10 mouse cellular contexts compared by ENCODE assay signal in the genomic region with DNA sequence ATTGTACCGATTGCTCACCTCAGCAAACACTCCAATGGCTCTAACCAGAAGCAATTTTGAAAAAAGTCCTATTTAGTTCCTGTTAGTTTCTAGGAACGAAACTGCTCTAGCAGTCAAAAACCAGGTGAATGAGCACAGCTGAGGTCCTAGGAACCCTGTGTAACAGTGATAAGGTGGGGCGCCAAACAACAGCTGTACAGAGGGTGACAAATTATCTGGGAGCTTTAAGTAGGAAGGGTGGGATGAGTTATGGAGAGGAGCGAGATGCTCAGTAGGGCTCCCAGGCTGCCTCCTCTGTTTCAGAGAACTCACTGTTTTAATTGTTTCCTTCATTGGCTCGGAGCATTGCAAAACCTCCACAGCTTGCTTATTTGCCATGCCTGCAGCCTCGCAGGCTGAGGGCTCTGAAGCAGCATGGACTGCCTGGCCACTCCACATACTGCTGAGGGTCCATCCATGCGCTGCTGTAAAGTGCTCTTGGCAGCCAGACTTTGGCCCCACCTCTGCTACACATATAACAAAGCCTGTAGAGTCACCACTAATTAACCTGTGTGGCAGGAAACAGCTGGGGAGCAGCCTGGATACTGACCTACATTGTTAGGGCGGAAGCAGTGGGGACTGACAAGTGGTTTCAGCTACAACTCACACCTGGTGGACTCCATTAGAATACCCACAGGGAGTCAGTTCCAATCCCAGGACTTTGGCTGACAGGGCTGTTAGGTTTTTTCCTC. TPM values are rescaled to one million over a fixed set of nuclear protein-coding genes. Genes with fewer than 3 reads are reported as not detected.
DNase-seq lines count a peak whose midpoint lies in the region; ATAC-seq and TF ChIP-seq lines count a peak whose summit lies in the region.
"Had no signal": no experiment of that assay in that cellular context is flagged by ENCODE, and none has a peak within 500 bp of the region (broad histone marks: within the 10 kb centered on the region; RNA-seq: fewer than 3 reads in every experiment).

No protein-coding gene starts in this region.

- no peak overlapping the region for H3K4me3 ChIP-seq in kidney, postnatal 0 days (replicated peaks; ENCODE audit: low read depth, low read length)
- no peak overlapping the region for H3K4me3 ChIP-seq in intestine, embryonic 16.5 days (ENCODE audit: low read length)
- H3K4me3 ChIP-seq in stomach, embryonic 16.5 days (replicated peaks; ENCODE audit: low read length), result no peak overlapping the region
- H3K4me3 ChIP-seq: myocyte had no signal

- 53% methylated on average over 8 of the region's 8 CpGs for WGBS in kidney, postnatal 0 days
- WGBS in intestine, embryonic 16.5 days, result 57% methylated on average over 8 of the region's 8 CpGs
- WGBS in stomach, embryonic 16.5 days, result 54% methylated on average over 8 of the region's 8 CpGs

- TF ChIP-seq CTCF in kidney, postnatal 0 days (IDR thresholded peaks at IDR 0.05; ENCODE audit: low read depth), result no peak

- H3K4me2 ChIP-seq in kidney, postnatal 0 days (ENCODE audit: low read length), result no peak overlapping the region
- H3K4me2 ChIP-seq in intestine, embryonic 16.5 days (ENCODE audit: low read depth, low read length), result no peak overlapping the region
- no peak overlapping the region for H3K4me2 ChIP-seq in stomach, embryonic 16.5 days (ENCODE audit: low read depth, low read length)

- DNase-seq in kidney, postnatal 0 days (ENCODE audit: low spot score), result peak; percentile 49
- DNase-seq in kidney, adult 18-20 months, result no peak
- DNase-seq in T-cell, adult 2 months (ENCODE audit: low spot score), result no peak
- DNase-seq in layer of hippocampus, adult 11-12 months (ENCODE audit: low spot score), result no peak
- DNase-seq: spleen, adult 18-20 months had no signal

- ATAC-seq in kidney, postnatal 0 days (replicated peaks; ENCODE audit: low FRiP score, low read depth), result peak; percentile 91
- 0 out of 2 replicates have a peak, but pooled peaks have one; percentile 18 for ATAC-seq in common myeloid progenitor, adult 5-6 weeks (replicated peaks; ENCODE audit: low read depth, poor library complexity, severe bottlenecking)
- ATAC-seq in intestine, embryonic 16.5 days, result peak; percentile 94
- ATAC-seq in stomach, embryonic 16.5 days (ENCODE audit: insufficient read depth, low FRiP score), result peak; percentile 90

- H3K36me3 ChIP-seq in kidney, postnatal 0 days (ENCODE audit: insufficient read depth, low read length), result peaks cover 8% of the 10 kb centered on the region; the same call in 1 of the 2 replicates
- H3K36me3 ChIP-seq in intestine, embryonic 16.5 days (ENCODE audit: control insufficient read depth, insufficient read depth, low read length), result no peaks in the 10 kb centered on the region
- H3K36me3 ChIP-seq in stomach, embryonic 16.5 days (ENCODE audit: control insufficient read depth, insufficient read depth, low read length), result 0 out of 2 replicates have a peak, but pooled peaks cover 6% of the 10 kb centered on the region

- no peak overlapping the region for H3K27ac ChIP-seq in kidney, postnatal 0 days
- peak overlapping the region; percentile 33; the same call in 1 of the 2 replicates for H3K27ac ChIP-seq in intestine, embryonic 16.5 days (ENCODE audit: low read length)
- H3K27ac ChIP-seq in stomach, embryonic 16.5 days (ENCODE audit: low read length), result peak overlapping the region; percentile 49; the same call in 1 of the 2 replicates

- H3K27me3 ChIP-seq in kidney, postnatal 0 days (ENCODE audit: insufficient read depth, low read length), result no peaks in the 10 kb centered on the region
- no peaks in the 10 kb centered on the region for H3K27me3 ChIP-seq in intestine, embryonic 16.5 days (replicated peaks; ENCODE audit: control insufficient read depth, insufficient read depth, low read length)
- H3K27me3 ChIP-seq in stomach, embryonic 16.5 days (ENCODE audit: control insufficient read depth, insufficient read depth, low read length), result no peaks in the 10 kb centered on the region

- H3K9me3 ChIP-seq in kidney, postnatal 0 days (replicated peaks; ENCODE audit: low read length), result no peaks in the 10 kb centered on the region
- no peaks in the 10 kb centered on the region for H3K9me3 ChIP-seq in intestine, embryonic 16.5 days (ENCODE audit: control insufficient read depth, low read length)
- H3K9me3 ChIP-seq in stomach, embryonic 16.5 days (replicated peaks; ENCODE audit: control insufficient read depth, low read length), result no peaks in the 10 kb centered on the region

- no peaks in the 10 kb centered on the region for H3K4me1 ChIP-seq in kidney, postnatal 0 days (replicated peaks; ENCODE audit: insufficient read depth, low read length)
- H3K4me1 ChIP-seq in intestine, embryonic 16.5 days (ENCODE audit: control insufficient read depth, insufficient read depth, low read length), result peaks cover 5% of the 10 kb centered on the region; the same call in 1 of the 2 replicates
- no peaks in the 10 kb centered on the region for H3K4me1 ChIP-seq in stomach, embryonic 16.5 days (ENCODE audit: control insufficient read depth, insufficient read depth, low read length)

- H3K9ac ChIP-seq in kidney, postnatal 0 days (ENCODE audit: low read depth, low read length), result no peak overlapping the region
- no peak overlapping the region for H3K9ac ChIP-seq in intestine, embryonic 16.5 days (ENCODE audit: low read depth, low read length)
- peak overlapping the region; percentile 39; the same call in 1 of the 2 replicates for H3K9ac ChIP-seq in stomach, embryonic 16.5 days (ENCODE audit: low read length)

RNA-seq across cellular contexts. Expression of a gene that starts 7.1 kb away (rescaled TPM):
- 0.16 and 0.23 TPM in 2 replicates for polyA plus RNA-seq in kidney, postnatal 0 days (2015; fragmentation: Nextera tagmentation; extraction: Ambion mirVana)
- not detected in 2 replicates for total RNA-seq in common myeloid progenitor, adult 5-6 weeks (2017)
- polyA plus RNA-seq in intestine, embryonic 16.5 days (2015; fragmentation: Nextera tagmentation; extraction: Ambion mirVana), result 0.38 and 0.45 TPM in 2 replicates
- 7.3 and 8.4 TPM in 2 replicates for polyA plus RNA-seq in stomach, embryonic 16.5 days (2015; fragmentation: Nextera tagmentation; extraction: Ambion mirVana)
- total RNA-seq: layer of hippocampus, postnatal 25 days had no signal
- polyA plus RNA-seq: myocyte had no signal

RNA-seq across cellular contexts. Expression of a gene that starts 20.8 kb away (rescaled TPM):
- 8.2 and 9.2 TPM in 2 replicates for polyA plus RNA-seq in kidney, postnatal 0 days (2015; fragmentation: Nextera tagmentation; extraction: Ambion mirVana)
- 23.6 and 25.5 TPM in 2 replicates for total RNA-seq in common myeloid progenitor, adult 5-6 weeks (2017)
- 8.8 and 11.0 TPM in 2 replicates for polyA plus RNA-seq in intestine, embryonic 16.5 days (2015; fragmentation: Nextera tagmentation; extraction: Ambion mirVana)
- polyA plus RNA-seq in stomach, embryonic 16.5 days (2015; fragmentation: Nextera tagmentation; extraction: Ambion mirVana), result 8.6 and 9.4 TPM in 2 replicates

RNA-seq across cellular contexts. Expression of a gene that starts 39.4 kb away (rescaled TPM):
- 18.9 and 21.3 TPM in 2 replicates for polyA plus RNA-seq in kidney, postnatal 0 days (2015; fragmentation: Nextera tagmentation; extraction: Ambion mirVana)
- total RNA-seq in common myeloid progenitor, adult 5-6 weeks (2017), result 12.4 and 14.7 TPM in 2 replicates
- polyA plus RNA-seq in intestine, embryonic 16.5 days (2015; fragmentation: Nextera tagmentation; extraction: Ambion mirVana), result 11.4 and 11.8 TPM in 2 replicates
- polyA plus RNA-seq in stomach, embryonic 16.5 days (2015; fragmentation: Nextera tagmentation; extraction: Ambion mirVana), result 15.9 and 16.4 TPM in 2 replicates

RNA-seq across cellular contexts. Expression of a gene that starts 46.7 kb away (rescaled TPM):
- polyA plus RNA-seq in kidney, postnatal 0 days (2015; fragmentation: Nextera tagmentation; extraction: Ambion mirVana), result 41.4 and 41.5 TPM in 2 replicates
- 6.8 and 8.1 TPM in 2 replicates for total RNA-seq in common myeloid progenitor, adult 5-6 weeks (2017)
- polyA plus RNA-seq in intestine, embryonic 16.5 days (2015; fragmentation: Nextera tagmentation; extraction: Ambion mirVana), result 28.9 and 30.2 TPM in 2 replicates
- 42.8 and 43.9 TPM in 2 replicates for polyA plus RNA-seq in stomach, embryonic 16.5 days (2015; fragmentation: Nextera tagmentation; extraction: Ambion mirVana)

Comparison
In these comparisons a context has a peak if more than half of its experiments do, and no peak if none do; other contexts are left out.
1. ATAC-seq: peak in every context shown above with its lines; median percentile 94 in intestine, embryonic 16.5 days; 91 in kidney, postnatal 0 days; 90 in stomach, embryonic 16.5 days; 18 in common myeloid progenitor, adult 5-6 weeks.